28 mouse cellular contexts compared by ENCODE assay signal in genomic region chr8:12061237-12061636, GRCm38 (mm10).
DNase-seq lines count a peak whose midpoint lies in the region; ATAC-seq lines count a peak whose summit lies in the region.
"Had no signal": no experiment of that assay in that cellular context is flagged by ENCODE, and none has a peak within 500 bp of the region (broad histone marks: within the 10 kb centered on the region; RNA-seq: fewer than 3 reads in every experiment).

No protein-coding gene starts in this region.

- no peaks in the 10 kb centered on the region for H3K36me3 ChIP-seq in hindbrain, embryonic 14.5 days (replicated peaks; ENCODE audit: control insufficient read depth, insufficient read depth)
- no peaks in the 10 kb centered on the region for H3K36me3 ChIP-seq in hindbrain, embryonic 13.5 days
- H3K36me3 ChIP-seq in midbrain, embryonic 14.5 days (ENCODE audit: control insufficient read depth, insufficient read depth, low read length) = no peaks in the 10 kb centered on the region
- H3K36me3 ChIP-seq in midbrain, embryonic 11.5 days (ENCODE audit: control insufficient read depth, insufficient read depth, low read length) = no peaks in the 10 kb centered on the region
- H3K36me3 ChIP-seq in forebrain, embryonic 16.5 days (ENCODE audit: control insufficient read depth, insufficient read depth) = no peaks in the 10 kb centered on the region
- H3K36me3 ChIP-seq: embryonic facial prominence, embryonic 10.5 days; embryonic facial prominence, embryonic 15.5 days; heart, embryonic 10.5 days; heart, embryonic 15.5 days; limb, embryonic 12.5 days; liver, embryonic 15.5 days had no signal

- 38% methylated on average over 13 of the region's 13 CpGs for WGBS in hindbrain, embryonic 14.5 days
- 42% methylated on average over 13 of the region's 13 CpGs for WGBS in hindbrain, embryonic 13.5 days
- 19% methylated on average over 13 of the region's 13 CpGs for WGBS in midbrain, embryonic 14.5 days
- 54% methylated on average over 13 of the region's 13 CpGs for WGBS in midbrain, embryonic 11.5 days
- 30% methylated on average over 13 of the region's 13 CpGs for WGBS in forebrain, embryonic 16.5 days

- H3K27ac ChIP-seq in hindbrain, embryonic 14.5 days = no peak overlapping the region
- no peak overlapping the region for H3K27ac ChIP-seq in hindbrain, embryonic 13.5 days
- H3K27ac ChIP-seq in midbrain, embryonic 14.5 days (replicated peaks; ENCODE audit: low read depth, low read length) = no peak overlapping the region
- no peak overlapping the region for H3K27ac ChIP-seq in midbrain, embryonic 11.5 days (ENCODE audit: low read depth, low read length)
- H3K27ac ChIP-seq in forebrain, embryonic 16.5 days (ENCODE audit: low read length) = no peak overlapping the region
- H3K27ac ChIP-seq: embryonic facial prominence, embryonic 10.5 days; embryonic facial prominence, embryonic 15.5 days; heart, embryonic 10.5 days; heart, embryonic 15.5 days; hindbrain, postnatal 0 days; layer of hippocampus, adult 2 months; left cerebral cortex, adult 2 months; limb, embryonic 12.5 days; liver, embryonic 15.5 days had no signal

- H3K4me2 ChIP-seq in hindbrain, embryonic 14.5 days (replicated peaks) = no peak overlapping the region
- no peak overlapping the region for H3K4me2 ChIP-seq in hindbrain, embryonic 13.5 days
- H3K4me2 ChIP-seq in midbrain, embryonic 14.5 days (ENCODE audit: low read length) = peak overlapping the region; percentile 15
- no peak overlapping the region for H3K4me2 ChIP-seq in midbrain, embryonic 11.5 days
- peak overlapping the region; percentile 22 for H3K4me2 ChIP-seq in forebrain, embryonic 16.5 days (ENCODE audit: low read length)
- H3K4me2 ChIP-seq: heart, embryonic 15.5 days; limb, embryonic 12.5 days; liver, embryonic 15.5 days; lung, embryonic 14.5 days had no signal

- H3K4me3 ChIP-seq in hindbrain, embryonic 14.5 days (replicated peaks; ENCODE audit: low read length) = no peak overlapping the region
- no peak overlapping the region for H3K4me3 ChIP-seq in hindbrain, embryonic 13.5 days
- H3K4me3 ChIP-seq in midbrain, embryonic 14.5 days (replicated peaks; ENCODE audit: low read depth, low read length) = no peak overlapping the region
- H3K4me3 ChIP-seq in midbrain, embryonic 11.5 days (ENCODE audit: low read depth, low read length) = no peak overlapping the region
- H3K4me3 ChIP-seq in forebrain, embryonic 16.5 days (replicated peaks; ENCODE audit: low read length) = no peak overlapping the region
- H3K4me3 ChIP-seq: embryonic facial prominence, embryonic 10.5 days; embryonic facial prominence, embryonic 15.5 days; heart, embryonic 10.5 days; heart, embryonic 15.5 days; layer of hippocampus, adult 2 months; left cerebral cortex, adult 2 months; limb, embryonic 12.5 days; liver, embryonic 15.5 days had no signal

- no peaks in the 10 kb centered on the region for H3K4me1 ChIP-seq in hindbrain, embryonic 14.5 days (replicated peaks; ENCODE audit: control insufficient read depth, insufficient read depth, low read length)
- H3K4me1 ChIP-seq in hindbrain, embryonic 13.5 days (replicated peaks) = peaks cover 23% of the 10 kb centered on the region
- H3K4me1 ChIP-seq in midbrain, embryonic 14.5 days (ENCODE audit: control insufficient read depth, insufficient read depth, low read length) = peaks cover 9% of the 10 kb centered on the region
- no peaks in the 10 kb centered on the region for H3K4me1 ChIP-seq in midbrain, embryonic 11.5 days (ENCODE audit: control insufficient read depth, insufficient read depth, low read length)
- peaks cover 19% of the 10 kb centered on the region for H3K4me1 ChIP-seq in forebrain, embryonic 16.5 days (replicated peaks; ENCODE audit: control insufficient read depth, insufficient read depth, low read length)
- H3K4me1 ChIP-seq: embryonic facial prominence, embryonic 10.5 days; embryonic facial prominence, embryonic 15.5 days; limb, embryonic 12.5 days; liver, embryonic 15.5 days had no signal

- peak; percentile 53; the same call in 1 of the 2 replicates for ATAC-seq in hindbrain, embryonic 14.5 days (ENCODE audit: low FRiP score)
- ATAC-seq in hindbrain, embryonic 13.5 days (ENCODE audit: low FRiP score) = no peak
- peak; percentile 57; the same call in 1 of the 2 replicates for ATAC-seq in midbrain, embryonic 14.5 days (ENCODE audit: low FRiP score, low TSS enrichment)
- ATAC-seq in midbrain, embryonic 11.5 days (ENCODE audit: low FRiP score) = no peak
- ATAC-seq in forebrain, embryonic 16.5 days = no peak
- ATAC-seq: CD4-positive, CD25-positive, alpha-beta regulatory T cell, adult 4 months; hindbrain, postnatal 0 days; intestine, postnatal 0 days had no signal

- DNase-seq in hindbrain, embryonic 14.5 days (ENCODE audit: low spot score) = no peak
- peak; percentile 55 for DNase-seq in midbrain, embryonic 14.5 days
- DNase-seq in midbrain, embryonic 11.5 days (ENCODE audit: low spot score, missing footprints) = no peak
- DNase-seq in retina, embryonic 14.5 days (ENCODE audit: low spot score) = peak; percentile 21
- DNase-seq in embryo, embryonic 9.5 days (ENCODE audit: extremely low spot score) = no peak
- DNase-seq: adrenal gland, postnatal 14 days; cerebellum, adult 11-12 months; cerebellum, postnatal 10 days; gastrocnemius, postnatal 25 days; heart, adult 11 months; kidney, postnatal 25 days; lung, embryonic 14.5 days; lung, postnatal 14 days; thymus, adult 2 months; thymus, postnatal 36 days had no signal

- no peak overlapping the region for H3K9ac ChIP-seq in hindbrain, embryonic 14.5 days
- no peak overlapping the region for H3K9ac ChIP-seq in hindbrain, embryonic 13.5 days
- H3K9ac ChIP-seq in midbrain, embryonic 14.5 days (replicated peaks; ENCODE audit: low read length) = no peak overlapping the region
- H3K9ac ChIP-seq in midbrain, embryonic 11.5 days (ENCODE audit: low read length) = no peak overlapping the region
- no peak overlapping the region for H3K9ac ChIP-seq in forebrain, embryonic 16.5 days (replicated peaks; ENCODE audit: low read depth, low read length)
- H3K9ac ChIP-seq: embryonic facial prominence, embryonic 15.5 days; heart, embryonic 15.5 days; limb, embryonic 12.5 days; liver, embryonic 15.5 days; lung, embryonic 14.5 days had no signal

- peaks cover 24% of the 10 kb centered on the region; the same call in 1 of the 2 replicates for H3K27me3 ChIP-seq in hindbrain, embryonic 14.5 days (ENCODE audit: control insufficient read depth, insufficient read depth, low read length)
- peaks cover 58% of the 10 kb centered on the region for H3K27me3 ChIP-seq in hindbrain, embryonic 13.5 days
- H3K27me3 ChIP-seq in midbrain, embryonic 14.5 days (ENCODE audit: control insufficient read depth, insufficient read depth, low read length) = no peaks in the 10 kb centered on the region; the same call in 1 of the 2 replicates
- no peaks in the 10 kb centered on the region for H3K27me3 ChIP-seq in midbrain, embryonic 11.5 days (ENCODE audit: control insufficient read depth, insufficient read depth, low read length)
- H3K27me3 ChIP-seq in forebrain, embryonic 16.5 days (replicated peaks; ENCODE audit: control insufficient read depth, insufficient read depth, low read length) = peaks cover 5% of the 10 kb centered on the region; the same call in 1 of the 2 replicates
- H3K27me3 ChIP-seq: heart, embryonic 15.5 days; liver, embryonic 15.5 days had no signal

- H3K9me3 ChIP-seq in hindbrain, embryonic 14.5 days (ENCODE audit: control insufficient read depth, low read length) = no peaks in the 10 kb centered on the region
- no peaks in the 10 kb centered on the region for H3K9me3 ChIP-seq in hindbrain, embryonic 13.5 days
- no peaks in the 10 kb centered on the region for H3K9me3 ChIP-seq in midbrain, embryonic 14.5 days (ENCODE audit: control insufficient read depth, low read length)
- H3K9me3 ChIP-seq in midbrain, embryonic 11.5 days (ENCODE audit: control insufficient read depth, low read length) = no peaks in the 10 kb centered on the region
- H3K9me3 ChIP-seq in forebrain, embryonic 16.5 days (ENCODE audit: control insufficient read depth, low read length) = no peaks in the 10 kb centered on the region
- H3K9me3 ChIP-seq: embryonic facial prominence, embryonic 10.5 days; embryonic facial prominence, embryonic 15.5 days; heart, embryonic 10.5 days; heart, embryonic 15.5 days; limb, embryonic 12.5 days; liver, embryonic 15.5 days had no signal

Comparison
In these comparisons a context has a peak if more than half of its experiments do, and no peak if none do; other contexts are left out.
1. ATAC-seq: peak in hindbrain, embryonic 14.5 days (single experiment) and midbrain, embryonic 14.5 days (single experiment); none in hindbrain, embryonic 13.5 days (single experiment), midbrain, embryonic 11.5 days (single experiment) and forebrain, embryonic 16.5 days (single experiment).
2. DNase-seq: peak in midbrain, embryonic 14.5 days (single experiment) and retina, embryonic 14.5 days (single experiment); none in hindbrain, embryonic 14.5 days (single experiment), midbrain, embryonic 11.5 days (single experiment) and embryo, embryonic 9.5 days (single experiment).
3. H3K4me2 ChIP-seq: peak in midbrain, embryonic 14.5 days (single experiment) and forebrain, embryonic 16.5 days (single experiment); none in hindbrain, embryonic 14.5 days (single experiment), hindbrain, embryonic 13.5 days (single experiment) and midbrain, embryonic 11.5 days (single experiment).